Mouse (Mus musculus) kidney, embryonic 16.5 days (tissue): ENCODE data around the gene Olfr160. TPM values are rescaled to one million over a fixed set of nuclear protein-coding genes. Genes with fewer than 3 reads are reported as not detected.

Experiments
- ATAC-seq: fragments of 200-750 bp; cut with Nextera tagmentation; 2 replicates; pipeline ENCODE4 v1.8.0; 2017; ENCODE audit warnings: moderate TSS enrichment; ENCODE audit not compliant: low FRiP score, low TSS enrichment
- H3K27ac ChIP-seq: fragments of 300-500 bp; sonication (generic); 2 replicates; pipeline ENCODE4 v1.5.1; 2014; ENCODE audit warnings: low read length
- H3K27me3 ChIP-seq: fragments of 300-500 bp; sonication (generic); 2 replicates; pipeline ENCODE4 v1.6.1; 2014; ENCODE audit warnings: low read length, control low read depth, mixed read lengths; ENCODE audit not compliant: insufficient read depth
- H3K36me3 ChIP-seq: fragments of 300-500 bp; sonication (generic); 2 replicates; pipeline ENCODE4 v1.6.1; 2014; ENCODE audit warnings: low read length, control low read depth, mixed read lengths; ENCODE audit not compliant: insufficient read depth
- H3K4me1 ChIP-seq: fragments of 300-500 bp; sonication (generic); 2 replicates; pipeline ENCODE4 v1.6.1; 2014; ENCODE audit warnings: low read length, control low read depth, mixed read lengths; ENCODE audit not compliant: insufficient read depth
- H3K4me2 ChIP-seq: fragments of 300-500 bp; sonication (generic); replicated peaks from 2 replicates; pipeline ENCODE4 v1.6.1; 2014; ENCODE audit warnings: low read depth, low read length
- H3K4me3 ChIP-seq: fragments of 300-500 bp; sonication (generic); 2 replicates; pipeline ENCODE4 v1.5.1; 2014; ENCODE audit warnings: mild to moderate bottlenecking, low read length
- H3K9ac ChIP-seq: fragments of 300-500 bp; sonication (generic); replicated peaks from 2 replicates; pipeline ENCODE4 v1.6.1; 2014; ENCODE audit warnings: low read length
- H3K9me3 ChIP-seq: fragments of 300-500 bp; sonication (generic); 2 replicates; pipeline ENCODE4 v1.6.1; 2016; ENCODE audit warnings: low read length, control low read depth
- WGBS: fragments of 180-500 bp; shearing (Covaris S2); extraction: QIAGEN DNeasy Blood & Tissue Kit; methylation state at CpG from one replicate; pipeline ENCODE4 v1.1.7; 2014; 5-methylcytosine and 5-hydroxymethylcytosine counted together
- polyA plus RNA-seq: library from polyadenylated mRNA; unstranded; fragments of >200 nt; fragmentation: Nextera tagmentation; extraction: Ambion mirVana; gene quantifications from 2 replicates; pipeline ENCODE4 v1.2.1, GENCODE M21; 2015

Gene Olfr160
- polyA plus RNA-seq, result not detected in 2 replicates

GRCm38 (mm10) chr9:37716150-37716549 lies at the start of gene Olfr160:
Olfr160 (minus strand) TSS chr9:37716250.
- no peak for ATAC-seq
- Histone ChIP-seq H3K27me3 (no peaks in the 10 kb centered on the region), H3K9me3 (no peaks in the 10 kb centered on the region), H3K9ac (no peak within 1 kb of the TSS), H3K27ac (no peak within 1 kb of the TSS), H3K36me3 (no peaks in the 10 kb centered on the region), H3K4me1 (no peaks in the 10 kb centered on the region), H3K4me3 (no peak within 1 kb of the TSS), H3K4me2 (no peak within 1 kb of the TSS)
- 86% methylated on average over 1 of the region's 1 CpGs for WGBS

GRCm38 (mm10) chr9:37762541-37762940 lies 46.5 kb upstream of the Olfr160 start:
- H3K9me3 ChIP-seq, result no peaks in the 10 kb centered on the region
- H3K27me3 ChIP-seq, result no peaks in the 10 kb centered on the region
- no peaks in the 10 kb centered on the region for H3K4me1 ChIP-seq
- no peak overlapping the region for H3K27ac ChIP-seq
- H3K36me3 ChIP-seq, result no peaks in the 10 kb centered on the region
- no peak overlapping the region for H3K9ac ChIP-seq
- ATAC-seq, result no peak
- H3K4me2 ChIP-seq, result no peak overlapping the region
- 66% methylated on average over 2 of the region's 2 CpGs for WGBS
- H3K4me3 ChIP-seq, result no peak overlapping the region

GRCm38 (mm10) chr9:37761728-37762127 lies 45.7 kb upstream of the Olfr160 start:
- no peak for ATAC-seq
- WGBS, result 88% methylated on average over 2 of the region's 2 CpGs
- no peak overlapping the region for H3K4me2 ChIP-seq

GRCm38 (mm10) chr9:37752006-37752405 lies 36.0 kb upstream of the Olfr160 start:
- Histone ChIP-seq H3K36me3 (no peaks in the 10 kb centered on the region), H3K9ac (no peak overlapping the region), H3K27ac (no peak overlapping the region), H3K9me3 (no peaks in the 10 kb centered on the region), H3K27me3 (no peaks in the 10 kb centered on the region), H3K4me2 (no peak overlapping the region), H3K4me1 (no peaks in the 10 kb centered on the region), H3K4me3 (no peak overlapping the region)
- 69% methylated on average over 4 of the region's 4 CpGs for WGBS
- no peak for ATAC-seq

More at GRCm38 (mm10) chr9:37761728-37762127, 45.7 kb upstream of the Olfr160 start:
- Histone ChIP-seq H3K9me3 (no peaks in the 10 kb centered on the region), H3K4me1 (no peaks in the 10 kb centered on the region), H3K9ac (no peak overlapping the region), H3K27ac (no peak overlapping the region), H3K4me3 (no peak overlapping the region), H3K27me3 (no peaks in the 10 kb centered on the region), H3K36me3 (no peaks in the 10 kb centered on the region)

GRCm38 (mm10) chr9:37751467-37751866 lies 35.4 kb upstream of the Olfr160 start:
- Histone ChIP-seq H3K9me3 (no peaks in the 10 kb centered on the region), H3K4me1 (no peaks in the 10 kb centered on the region), H3K4me2 (no peak overlapping the region), H3K36me3 (no peaks in the 10 kb centered on the region), H3K4me3 (no peak overlapping the region), H3K27me3 (no peaks in the 10 kb centered on the region), H3K27ac (no peak overlapping the region), H3K9ac (no peak overlapping the region)
- no peak for ATAC-seq
- 76% methylated on average over 2 of the region's 2 CpGs for WGBS

GRCm38 (mm10) chr9:37750319-37751075 lies 34.4 kb upstream of the Olfr160 start:
- ATAC-seq, result no peak
- Histone ChIP-seq H3K27me3 (no peaks in the 10 kb centered on the region), H3K4me3 (no peak overlapping the region), H3K4me2 (no peak overlapping the region), H3K36me3 (no peaks in the 10 kb centered on the region), H3K4me1 (no peaks in the 10 kb centered on the region), H3K9ac (no peak overlapping the region), H3K27ac (no peak overlapping the region), H3K9me3 (no peaks in the 10 kb centered on the region)
- 40% methylated on average over 7 of the region's 7 CpGs for WGBS

- Histone ChIP-seq H3K4me2 (no peak within 1 kb of the TSS), H3K36me3 (no peaks in the 10 kb centered on the region), H3K27ac (no peak within 1 kb of the TSS), H3K9me3 (no peaks in the 10 kb centered on the region), H3K4me1 (no peaks in the 10 kb centered on the region), H3K4me3 (no peak within 1 kb of the TSS), H3K9ac (no peak within 1 kb of the TSS), H3K27me3 (no peaks in the 10 kb centered on the region)
- ATAC-seq, result no peak
Measured at GRCm38 (mm10) chr9:37744806-37745205, 28.8 kb upstream of the Olfr160 start, which contains the start of gene Olfr874. Olfr874 (plus strand) TSS chr9:37745106.

- 97% methylated on average over 1 of the region's 1 CpGs for WGBS
- Histone ChIP-seq H3K27ac (no peak overlapping the region), H3K4me2 (no peak overlapping the region), H3K27me3 (no peaks in the 10 kb centered on the region), H3K36me3 (no peaks in the 10 kb centered on the region), H3K9me3 (no peaks in the 10 kb centered on the region), H3K9ac (no peak overlapping the region), H3K4me1 (no peaks in the 10 kb centered on the region), H3K4me3 (no peak overlapping the region)
- ATAC-seq, result no peak
Measured at GRCm38 (mm10) chr9:37734310-37734709, 18.3 kb upstream of the Olfr160 start.

- Histone ChIP-seq H3K27me3 (no peaks in the 10 kb centered on the region), H3K4me3 (no peak overlapping the region), H3K9ac (no peak overlapping the region), H3K27ac (no peak overlapping the region), H3K36me3 (no peaks in the 10 kb centered on the region), H3K9me3 (no peaks in the 10 kb centered on the region), H3K4me2 (no peak overlapping the region), H3K4me1 (no peaks in the 10 kb centered on the region)
- ATAC-seq, result no peak
- WGBS, result 57% methylated on average over 5 of the region's 5 CpGs
Measured at GRCm38 (mm10) chr9:37689970-37690686, 25.9 kb downstream of the Olfr160 start.

- no peaks in the 10 kb centered on the region for H3K36me3 ChIP-seq
- 44% methylated on average over 3 of the region's 3 CpGs for WGBS
- no peak overlapping the region for H3K9ac ChIP-seq
- no peaks in the 10 kb centered on the region for H3K4me1 ChIP-seq
- H3K4me2 ChIP-seq, result no peak overlapping the region
- H3K27me3 ChIP-seq, result no peaks in the 10 kb centered on the region
- ATAC-seq, result no peak
- H3K4me3 ChIP-seq, result no peak overlapping the region
- no peak overlapping the region for H3K27ac ChIP-seq
- no peaks in the 10 kb centered on the region for H3K9me3 ChIP-seq
Measured at GRCm38 (mm10) chr9:37687941-37688303, 28.1 kb downstream of the Olfr160 start.
